Mouse (Mus musculus) cerebellum, adult 2 months (tissue): ENCODE measurements around the gene Dhx38.

Experiments used
- CTCF ChIP-seq: fragments of 200-500 bp; IDR thresholded peaks from 2 replicates; pipeline ENCODE4 v1.5.1; 2011; ENCODE audit warnings: low read depth, mild to moderate bottlenecking, control low read depth, low read length, moderate library complexity, borderline replicate concordance; ENCODE audit not compliant: insufficient read depth
- POLR2A ChIP-seq: fragments of 200-500 bp; IDR thresholded peaks from 2 replicates; pipeline ENCODE4 v1.6.1; 2011; ENCODE audit warnings: low read length, control low read depth, borderline replicate concordance; ENCODE audit not compliant: insufficient read depth

DNA sequence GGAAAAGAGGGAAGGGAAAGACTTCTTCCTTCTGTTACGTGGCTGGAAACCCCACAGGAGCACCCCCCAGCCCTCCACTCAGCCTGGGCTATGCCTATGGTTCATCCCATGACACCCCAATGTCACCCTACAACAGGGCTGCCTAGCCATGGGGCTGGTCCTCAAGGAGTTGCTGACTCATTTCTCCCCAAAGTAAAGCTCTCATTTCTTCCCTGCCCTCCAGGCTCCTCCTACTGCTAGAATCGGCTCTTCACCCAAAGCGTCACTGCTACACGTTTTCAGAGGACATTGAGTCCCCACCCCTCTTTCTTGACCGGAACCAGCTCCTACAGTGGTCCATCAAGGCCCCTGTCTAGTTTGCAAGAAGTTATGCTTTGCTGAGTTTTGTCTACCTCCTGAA, 23.5 kb downstream of the Dhx38 start:
- TF ChIP-seq POLR2A (no peak), CTCF (no peak)
